Mouse (Mus musculus): ENCODE results near the gene Sptbn1.

Sptbn1 gene

GRCm38 (mm10) chr11:30210100-30210811, 57.7 kb downstream of the Sptbn1 start:
- no peak for DNase-seq

- DNase-seq = no peak
Observed at GRCm38 (mm10) chr11:30209495-30209894, 58.5 kb downstream of the Sptbn1 start.

- DNase-seq = no peak
Observed at GRCm38 (mm10) chr11:30204398-30204797, 63.6 kb downstream of the Sptbn1 start.

GRCm38 (mm10) chr11:30200391-30200790, 67.6 kb downstream of the Sptbn1 start:
- DNase-seq = no peak

GRCm38 (mm10) chr11:30198091-30198675, 69.8 kb downstream of the Sptbn1 start:
- peak; percentile 79 to 86 for DNase-seq

- peak; percentile 38 to 62 for DNase-seq
Observed at GRCm38 (mm10) chr11:30197564-30198090, 70.3 kb downstream of the Sptbn1 start.

GRCm38 (mm10) chr11:30196368-30197070, 71.5 kb downstream of the Sptbn1 start:
- DNase-seq = no peak

GRCm38 (mm10) chr11:30195756-30196155, 72.2 kb downstream of the Sptbn1 start:
- DNase-seq = no peak

- DNase-seq = no peak
Observed at GRCm38 (mm10) chr11:30194800-30195199, 73.2 kb downstream of the Sptbn1 start.

GRCm38 (mm10) chr11:30190959-30191358, 77.0 kb downstream of the Sptbn1 start:
- no peak for DNase-seq

- DNase-seq = no peak
Observed at GRCm38 (mm10) chr11:30190119-30190518, 77.9 kb downstream of the Sptbn1 start.

GRCm38 (mm10) chr11:30186902-30187470, 81.0 kb downstream of the Sptbn1 start:
- DNase-seq = peak; percentile 57 to 67

GRCm38 (mm10) chr11:30184527-30184926, 83.4 kb downstream of the Sptbn1 start:
- DNase-seq = no peak

- peak in 1 of 2 experiments; percentile 36 for DNase-seq
Observed at GRCm38 (mm10) chr11:30182716-30183411, 85.1 kb downstream of the Sptbn1 start.

GRCm38 (mm10) chr11:30178193-30178592, 89.8 kb downstream of the Sptbn1 start:
- DNase-seq = no peak

- DNase-seq = no peak
Observed at GRCm38 (mm10) chr11:30177145-30177840, 90.7 kb downstream of the Sptbn1 start.

GRCm38 (mm10) chr11:30176111-30176510, 91.9 kb downstream of the Sptbn1 start:
- no peak for DNase-seq

GRCm38 (mm10) chr11:30175623-30176022, 92.4 kb downstream of the Sptbn1 start:
- no peak for DNase-seq

GRCm38 (mm10) chr11:30171586-30172178, 96.3 kb downstream of the Sptbn1 start:
- no peak for DNase-seq

GRCm38 (mm10) chr11:30171184-30171583, 96.8 kb downstream of the Sptbn1 start:
- DNase-seq = no peak

- DNase-seq = no peak
Observed at GRCm38 (mm10) chr11:30166551-30166922, 101.4 kb downstream of the Sptbn1 start.
